In genomic region chr19:60790551-60791161, GRCm38 (mm10) we compare ENCODE assay signal across 8 mouse cellular contexts. TPM values are rescaled to one million over a fixed set of nuclear protein-coding genes. Genes with fewer than 3 reads are reported as not detected.
DNase-seq lines count a peak whose midpoint lies in the region; ATAC-seq and TF ChIP-seq lines count a peak whose summit lies in the region.

TSS of gene Eif3a (minus strand) at chr19:60790658.

- in situ Hi-C loops in CH12.LX (cut with MboI; ENCODE audit: low pct_ligation_motif_present, low pct_unique_long_range_greater_than_20kb, low sequenced_read_pairs) = no loop called here

- no peak for TF ChIP-seq EP300 in CH12.LX (IDR thresholded peaks at IDR 0.05; ENCODE audit: low read length)
- no peak for TF ChIP-seq EP300 in heart, postnatal 0 days (IDR thresholded peaks at IDR 0.05; ENCODE audit: low read depth)

- H3K9me3 ChIP-seq in CH12.LX (replicated peaks; ENCODE audit: low read length) = no peaks in the 10 kb centered on the region
- no peaks in the 10 kb centered on the region for H3K9me3 ChIP-seq in forebrain, embryonic 12.5 days
- H3K9me3 ChIP-seq in heart, postnatal 0 days (replicated peaks; ENCODE audit: control insufficient read depth, low read length) = no peaks in the 10 kb centered on the region
- H3K9me3 ChIP-seq in liver, embryonic 16.5 days (replicated peaks; ENCODE audit: control insufficient read depth, low read length) = no peaks in the 10 kb centered on the region
- no peaks in the 10 kb centered on the region for H3K9me3 ChIP-seq in neural tube, embryonic 13.5 days

- peaks cover 0 to 6% of the 10 kb centered on the region in 2 experiments for H3K36me3 ChIP-seq in CH12.LX (replicated peaks in 1 of 2; ENCODE audit: control insufficient read depth in 1 of 2, insufficient read depth in 1 of 2, low read length in 1 of 2)
- no peaks in the 10 kb centered on the region for H3K36me3 ChIP-seq in forebrain, embryonic 12.5 days (replicated peaks)
- H3K36me3 ChIP-seq in heart, postnatal 0 days (replicated peaks; ENCODE audit: control insufficient read depth, insufficient read depth, low read length) = no peaks in the 10 kb centered on the region
- no peaks in the 10 kb centered on the region for H3K36me3 ChIP-seq in liver, embryonic 16.5 days (ENCODE audit: control insufficient read depth, insufficient read depth)
- no peaks in the 10 kb centered on the region for H3K36me3 ChIP-seq in neural tube, embryonic 13.5 days
- no peaks in the 10 kb centered on the region for H3K36me3 ChIP-seq in testis, adult 2 months (ENCODE audit: control insufficient read depth, insufficient read depth, low read length)

- TF ChIP-seq POLR2A in CH12.LX (IDR thresholded peaks at IDR 0.05; ENCODE audit: low read depth, low read length) = peak; percentile 92
- peak; percentile 99 for TF ChIP-seq POLR2A in testis, adult 2 months (IDR thresholded peaks at IDR 0.05; ENCODE audit: control insufficient read depth, low read depth, low read length)

- DNase-seq in CH12.LX (ENCODE audit: extremely low read depth) = peak; percentile 92
- DNase-seq in c-Kit-positive CD71-positive TER-119-negative erythroid progenitor cells, embryonic 14.5 days (ENCODE audit: low read depth) = peak; percentile 86
- DNase-seq in heart, postnatal 0 days (ENCODE audit: low spot score) = peak; percentile 95
- peak; percentile 95 to 97 for DNase-seq in kidney, postnatal 4 days

- dilution Hi-C loops in CH12.LX (cut with MboI; ENCODE audit: extremely low pct_ligation_motif_present, extremely low pct_unique_long_range_greater_than_20kb, low sequenced_read_pairs) = no loop called here

- H3K79me2 ChIP-seq in CH12.LX (replicated peaks; ENCODE audit: control insufficient read depth, extremely low read depth, insufficient read depth, poor library complexity, severe bottlenecking) = peaks cover 38% of the 10 kb centered on the region

- peak within 1 kb of the TSS; percentile 81 to 96 (median 92) for H3K4me3 ChIP-seq in CH12.LX (replicated peaks in 1 of 3; ENCODE audit: low read depth in 2 of 3, low read length in 2 of 3, poor library complexity in 1 of 3)
- peak within 1 kb of the TSS; percentile 98 for H3K4me3 ChIP-seq in forebrain, embryonic 12.5 days (replicated peaks)
- peak within 1 kb of the TSS; percentile 89 for H3K4me3 ChIP-seq in heart, postnatal 0 days (ENCODE audit: low read depth, low read length)
- peak within 1 kb of the TSS; percentile 100 for H3K4me3 ChIP-seq in liver, embryonic 16.5 days (ENCODE audit: low read depth, low read length)
- peak within 1 kb of the TSS; percentile 100 for H3K4me3 ChIP-seq in neural tube, embryonic 13.5 days
- H3K4me3 ChIP-seq in testis, adult 2 months (ENCODE audit: control insufficient read depth, low read depth, low read length) = peak within 1 kb of the TSS; percentile 100

- peak within 1 kb of the TSS; percentile 95 for H3K27ac ChIP-seq in CH12.LX (ENCODE audit: insufficient read depth, low read depth)
- H3K27ac ChIP-seq in forebrain, embryonic 12.5 days = peak within 1 kb of the TSS; percentile 97
- peak within 1 kb of the TSS; percentile 99 for H3K27ac ChIP-seq in heart, postnatal 0 days (ENCODE audit: low read depth)
- peak within 1 kb of the TSS; percentile 99 for H3K27ac ChIP-seq in liver, embryonic 16.5 days (ENCODE audit: low read length)
- H3K27ac ChIP-seq in neural tube, embryonic 13.5 days (replicated peaks) = peak within 1 kb of the TSS; percentile 97
- peak within 1 kb of the TSS; percentile 100 for H3K27ac ChIP-seq in testis, adult 2 months (ENCODE audit: control insufficient read depth, insufficient read depth, low read depth, low read length)

- TF ChIP-seq RAD21 in CH12.LX (IDR thresholded peaks at IDR 0.05; ENCODE audit: low read depth, low read length) = no peak

- TF ChIP-seq CTCF in CH12.LX (conservative IDR thresholded peaks at IDR 0.05 in 1 of 2, IDR thresholded peaks at IDR 0.05 in 1 of 2; ENCODE audit: low read depth in 2 of 2, low read length in 2 of 2) = no peak
- no peak for TF ChIP-seq CTCF in heart, postnatal 0 days (IDR thresholded peaks at IDR 0.05; ENCODE audit: low read depth)
- no peak for TF ChIP-seq CTCF in testis, adult 2 months (IDR thresholded peaks at IDR 0.05; ENCODE audit: control insufficient read depth, insufficient read depth, insufficient replicate concordance, low read depth, low read length)

- peaks cover 0 to 25% of the 10 kb centered on the region in 2 experiments; a peak in 2 of 4 replicates for H3K4me1 ChIP-seq in CH12.LX (ENCODE audit: control insufficient read depth in 1 of 2, insufficient read depth in 2 of 2)
- H3K4me1 ChIP-seq in forebrain, embryonic 12.5 days = peaks cover 23% of the 10 kb centered on the region
- H3K4me1 ChIP-seq in heart, postnatal 0 days (ENCODE audit: control insufficient read depth, insufficient read depth) = peaks cover 24% of the 10 kb centered on the region
- peaks cover 16% of the 10 kb centered on the region for H3K4me1 ChIP-seq in liver, embryonic 16.5 days (ENCODE audit: control insufficient read depth, low read depth, low read length)
- H3K4me1 ChIP-seq in neural tube, embryonic 13.5 days (replicated peaks) = peaks cover 38% of the 10 kb centered on the region
- H3K4me1 ChIP-seq in testis, adult 2 months (ENCODE audit: control insufficient read depth, insufficient read depth, low read length) = no peaks in the 10 kb centered on the region; the same call in 1 of the 2 replicates

- peak within 1 kb of the TSS; percentile 90 for H3K4me2 ChIP-seq in CH12.LX (ENCODE audit: insufficient read depth, low read depth, poor library complexity, severe bottlenecking)
- H3K4me2 ChIP-seq in forebrain, embryonic 12.5 days = peak within 1 kb of the TSS; percentile 73
- H3K4me2 ChIP-seq in heart, postnatal 0 days (ENCODE audit: low read depth, low read length) = peak within 1 kb of the TSS; percentile 73
- H3K4me2 ChIP-seq in liver, embryonic 16.5 days (ENCODE audit: low read depth, low read length) = peak within 1 kb of the TSS; percentile 87
- peak within 1 kb of the TSS; percentile 88 for H3K4me2 ChIP-seq in neural tube, embryonic 13.5 days

- H3K9ac ChIP-seq in CH12.LX (ENCODE audit: insufficient read depth, low read depth) = peak within 1 kb of the TSS; percentile 99
- peak within 1 kb of the TSS; percentile 99 for H3K9ac ChIP-seq in forebrain, embryonic 12.5 days
- peak within 1 kb of the TSS; percentile 96 for H3K9ac ChIP-seq in heart, postnatal 0 days (replicated peaks; ENCODE audit: low read depth, low read length)
- peak within 1 kb of the TSS; percentile 100 for H3K9ac ChIP-seq in liver, embryonic 16.5 days (ENCODE audit: low read depth, low read length)
- H3K9ac ChIP-seq in neural tube, embryonic 13.5 days = peak within 1 kb of the TSS; percentile 100

- no peaks in the 10 kb centered on the region for H3K27me3 ChIP-seq in CH12.LX (replicated peaks)
- H3K27me3 ChIP-seq in forebrain, embryonic 12.5 days = no peaks in the 10 kb centered on the region
- no peaks in the 10 kb centered on the region for H3K27me3 ChIP-seq in heart, postnatal 0 days (ENCODE audit: control insufficient read depth, insufficient read depth, low read length)
- H3K27me3 ChIP-seq in liver, embryonic 16.5 days (ENCODE audit: control insufficient read depth, insufficient read depth, low read depth, low read length) = no peaks in the 10 kb centered on the region
- H3K27me3 ChIP-seq in neural tube, embryonic 13.5 days = no peaks in the 10 kb centered on the region
- no peaks in the 10 kb centered on the region for H3K27me3 ChIP-seq in testis, adult 2 months (ENCODE audit: control insufficient read depth, insufficient read depth, low read length)

- under 1% methylated on average over 54 of the region's 57 CpGs for WGBS in forebrain, embryonic 12.5 days
- 0% methylated on average over 56 of the region's 57 CpGs for WGBS in heart, postnatal 0 days
- WGBS in liver, embryonic 16.5 days (ENCODE audit: insufficient replicate concordance) = under 1% methylated on average over 57 of the region's 57 CpGs
- under 1% methylated on average over 56 of the region's 57 CpGs for WGBS in neural tube, embryonic 13.5 days

- peak; percentile 95 for ATAC-seq in forebrain, embryonic 12.5 days (ENCODE audit: low FRiP score)
- peak; percentile 93 for ATAC-seq in heart, postnatal 0 days (ENCODE audit: insufficient read depth, low read depth)
- peak; percentile 93 for ATAC-seq in liver, embryonic 16.5 days (ENCODE audit: low read depth)
- peak; percentile 96 for ATAC-seq in neural tube, embryonic 13.5 days (ENCODE audit: low read depth)

TF ChIP-seq in CH12.LX, 34 proteins besides CTCF, POLR2A, EP300 and RAD21 (continues in another document):
- TF ChIP-seq CHD1 (IDR thresholded peaks at IDR 0.05; ENCODE audit: low read depth, low read length) = no peak
- no peak for TF ChIP-seq ZNF384 (IDR thresholded peaks at IDR 0.05; ENCODE audit: low read depth, low read length)
- peak; percentile 73 for TF ChIP-seq IRF4 (IDR thresholded peaks at IDR 0.05; ENCODE audit: low read depth, low read length)
- peak; percentile 97 for TF ChIP-seq TCF12 (IDR thresholded peaks at IDR 0.05; ENCODE audit: low read depth, low read length)
- TF ChIP-seq NELFE (IDR thresholded peaks at IDR 0.05; ENCODE audit: low read depth, low read length) = peak; percentile 97
- TF ChIP-seq MYC (IDR thresholded peaks at IDR 0.05; ENCODE audit: low read depth, low read length) = peak; percentile 99
- TF ChIP-seq GABPA (IDR thresholded peaks at IDR 0.05; ENCODE audit: insufficient replicate concordance, low read depth, low read length) = no peak
- TF ChIP-seq JUN (IDR thresholded peaks at IDR 0.05; ENCODE audit: insufficient read depth, low read depth, low read length) = no peak
- no peak for TF ChIP-seq PAX5 (IDR thresholded peaks at IDR 0.05; ENCODE audit: low read length)
- 0 out of 2 replicates have a peak, but pooled peaks have one; percentile 76 for TF ChIP-seq KAT2A (IDR thresholded peaks at IDR 0.05; ENCODE audit: insufficient replicate concordance, low read length)
- no peak for TF ChIP-seq ZKSCAN1 (IDR thresholded peaks at IDR 0.05; ENCODE audit: borderline replicate concordance, low read depth, low read length)
- TF ChIP-seq MAX (IDR thresholded peaks at IDR 0.05; ENCODE audit: low read length) = peak; percentile 98
- TF ChIP-seq USF1 (IDR thresholded peaks at IDR 0.05; ENCODE audit: low read depth, low read length) = peak; percentile 90
- TF ChIP-seq POLR2AphosphoS2 (IDR thresholded peaks at IDR 0.05; ENCODE audit: low read depth, low read length) = 0 out of 2 replicates have a peak, but pooled peaks have one; percentile 77

RNA-seq across cellular contexts. Expression of gene Eif3a, which starts in this region (rescaled TPM):
- total RNA-seq in CH12.LX (2012; rRNA removed) (213 and 240 TPM in 2 replicates), CH12.LX (2014; rRNA removed) (120 and 128 TPM in 2 replicates)
- 372 and 420 TPM in 2 replicates for polyA plus RNA-seq in CH12.LX (2012; ENCODE audit: insufficient read length, low read depth)
- polyA plus RNA-seq in forebrain, embryonic 12.5 days (2016; fragmentation: Nextera tagmentation; extraction: Ambion mirVana) = 136 and 137 TPM in 2 replicates
- total RNA-seq in heart, postnatal 0 days (2014; rRNA removed; ENCODE audit: low replicate concordance) = 75.1 and 75.4 TPM in 2 replicates
- 71.0 and 75.5 TPM in 2 replicates for polyA plus RNA-seq in heart, postnatal 0 days (2015; fragmentation: Nextera tagmentation; extraction: Ambion mirVana)
- 73.8 and 74.4 TPM in 2 replicates for polyA plus RNA-seq in liver, embryonic 16.5 days (2015; fragmentation: Nextera tagmentation; extraction: Ambion mirVana)
- polyA plus RNA-seq in neural tube, embryonic 13.5 days (2015; fragmentation: Nextera tagmentation; extraction: Ambion mirVana) = 106 and 124 TPM in 2 replicates
- polyA plus RNA-seq in testis, adult 2 months (2012; rRNA removed) = 37.3 and 51.9 TPM in 2 replicates

Comparison
In these comparisons a context has a peak if more than half of its experiments do, and no peak if none do; other contexts are left out.
1. Peak in every context shown above with its lines: DNase-seq, ATAC-seq, H3K4me3 ChIP-seq and H3K27ac ChIP-seq.